Mouse (Mus musculus) myocyte (in vitro differentiated cells): ENCODE results near the gene Plcg1.

ENCODE experiments used
- MYOG ChIP-seq, 3 experiments: IDR thresholded peaks; one replicate each; pipeline ENCODE4 v1.6.1; 2011; ENCODE audit warnings: control low read depth in 2 of 3, low read depth in 2 of 3, mild to moderate bottlenecking in 2 of 3; ENCODE audit not compliant: insufficient read length in 2 of 3, control insufficient read depth in 1 of 3, insufficient read depth in 1 of 3
- POLR2A ChIP-seq: IDR thresholded peaks from one replicate; pipeline ENCODE4 v1.6.1; 2011; ENCODE audit warnings: low read depth, mild to moderate bottlenecking, control low read depth, moderate library complexity; ENCODE audit not compliant: insufficient read length
- TCF12 ChIP-seq: IDR thresholded peaks from one replicate; pipeline ENCODE4 v1.6.1; 2011; ENCODE audit warnings: mild to moderate bottlenecking, control low read depth; ENCODE audit not compliant: poor library complexity, insufficient read depth, severe bottlenecking

- TF ChIP-seq TCF12 (no peak), POLR2A (no peak), MYOG (IDR thresholded peaks at IDR 0.05; ENCODE audit: control insufficient read depth in 1 of 3, insufficient read depth in 1 of 3, insufficient read length in 2 of 3, low read depth in 2 of 3) (no peak)
Measured at GRCm38 (mm10) chr2:160789741-160790140, 58.6 kb downstream of the Plcg1 start.
